24 mouse cellular contexts compared by ENCODE assay signal in genomic region chr4:24765919-24766318, GRCm38 (mm10).
"Had no signal": no experiment of that assay in that cellular context is flagged by ENCODE, and none has a peak within 500 bp of the region (broad histone marks: within the 10 kb centered on the region; RNA-seq: fewer than 3 reads in every experiment).

No protein-coding gene starts in this region.

- H3K27me3 ChIP-seq: heart, embryonic 13.5 days; heart, embryonic 15.5 days; kidney, embryonic 15.5 days; limb, embryonic 13.5 days; limb, embryonic 15.5 days; liver, embryonic 12.5 days had no signal

- H3K36me3 ChIP-seq: heart, embryonic 13.5 days; heart, embryonic 15.5 days; kidney, embryonic 15.5 days; limb, embryonic 13.5 days; limb, embryonic 15.5 days; liver, embryonic 12.5 days had no signal

- H3K4me1 ChIP-seq: heart, embryonic 13.5 days; heart, embryonic 15.5 days; kidney, embryonic 15.5 days; limb, embryonic 13.5 days; limb, embryonic 15.5 days; liver, embryonic 12.5 days had no signal

- H3K4me2 ChIP-seq: heart, embryonic 11.5 days; heart, embryonic 13.5 days; heart, embryonic 15.5 days; hindbrain, embryonic 14.5 days; kidney, embryonic 15.5 days; limb, embryonic 13.5 days; limb, embryonic 15.5 days; liver, embryonic 12.5 days had no signal

- DNase-seq: gastrocnemius, postnatal 14 days; gastrocnemius, postnatal 36 days; heart, adult 11 months; heart, adult 2 months; heart, postnatal 14 days; heart, postnatal 36 days; kidney, adult 11 months; kidney, adult 2 months; kidney, adult 9 months; kidney, postnatal 14 days; kidney, postnatal 36 days; layer of hippocampus, adult 9-11 months; layer of hippocampus, postnatal 36 days; left cerebral cortex, postnatal 4 days had no signal

- H3K4me3 ChIP-seq: heart, adult 2 months; heart, embryonic 13.5 days; heart, embryonic 15.5 days; kidney, embryonic 15.5 days; limb, embryonic 13.5 days; limb, embryonic 15.5 days; liver, embryonic 12.5 days had no signal

- ATAC-seq: intestine, embryonic 16.5 days; liver, embryonic 12.5 days had no signal

- H3K27ac ChIP-seq: heart, adult 2 months; heart, embryonic 13.5 days; heart, embryonic 15.5 days; hindbrain, embryonic 14.5 days; kidney, embryonic 15.5 days; kidney, postnatal 0 days; limb, embryonic 13.5 days; limb, embryonic 15.5 days; liver, embryonic 12.5 days had no signal

- H3K9ac ChIP-seq: heart, embryonic 13.5 days; heart, embryonic 15.5 days; hindbrain, embryonic 14.5 days; kidney, embryonic 15.5 days; limb, embryonic 13.5 days; limb, embryonic 15.5 days; liver, embryonic 12.5 days had no signal

- H3K9me3 ChIP-seq: heart, embryonic 13.5 days; heart, embryonic 15.5 days; kidney, embryonic 15.5 days; limb, embryonic 13.5 days; limb, embryonic 15.5 days; liver, embryonic 12.5 days had no signal
